Mouse (Mus musculus) E14TG2a.4 (cell line): ENCODE measurements around the gene Lman1l.

Experiments used
- CTCF ChIP-seq: conservative IDR thresholded peaks from 2 replicates; pipeline ENCODE4 v1.5.1; 2014; ENCODE audit warnings: low read length
- NANOG ChIP-seq: IDR thresholded peaks from 2 replicates; pipeline ENCODE4 v1.6.1; 2014; ENCODE audit warnings: borderline replicate concordance, low read length, mixed read lengths

DNA sequence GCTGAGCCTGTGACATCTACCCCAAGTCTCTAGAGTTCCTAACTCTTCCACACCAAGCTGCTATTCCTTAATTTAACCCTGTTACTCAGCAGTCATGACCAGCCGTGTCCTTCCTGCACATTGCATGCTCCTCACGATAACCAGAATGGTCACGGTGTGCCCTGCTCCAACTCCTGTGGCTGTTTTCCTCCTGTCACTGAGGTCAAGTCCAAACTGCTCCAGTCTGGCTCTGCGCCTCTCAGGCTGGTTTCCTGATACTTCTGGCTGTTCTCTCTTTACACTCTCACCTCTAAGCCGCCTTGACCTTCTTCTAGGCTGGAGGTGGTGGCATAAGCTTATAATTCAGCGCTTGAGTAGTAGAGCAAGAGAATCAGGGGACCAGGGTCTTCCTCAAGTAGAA, 52.1 kb downstream of the Lman1l start:
- TF ChIP-seq NANOG (no peak), CTCF (no peak)
